Mouse (Mus musculus) embryonic facial prominence, embryonic 14.5 days (tissue): ENCODE measurements at regions not wholly inside any gene's neighbourhood (a gene's known extent, or its start where the extent isn't known, plus 50 kb on each side); places are given as distances from the start of the nearest gene placed in this dataset.
"Not testable (repeated sequence)": the region's sequence is repeated elsewhere in the genome, so short reads cannot be mapped to it uniquely, and the experiment has no call there.

Source experiments
- ATAC-seq: fragments of 200-750 bp; cut with Nextera tagmentation; 2 replicates; pipeline ENCODE4 v1.8.0; 2017; ENCODE audit warnings: low read depth, moderate number of reproducible peaks, moderate TSS enrichment
- DNase-seq: peaks from one replicate; pipeline ENCODE4 v3.0.0-alpha.2; 2015; ENCODE audit warnings: low spot score
- H3K27ac ChIP-seq: fragments of 300-500 bp; sonication (generic); replicated peaks from 2 replicates; pipeline ENCODE4 v1.5.1; 2014; ENCODE audit warnings: low read depth, mild to moderate bottlenecking, low read length, moderate library complexity
- H3K27me3 ChIP-seq: fragments of 300-500 bp; sonication (generic); replicated peaks from 2 replicates; pipeline ENCODE4 v1.6.1; 2014; ENCODE audit warnings: low read length; ENCODE audit not compliant: control insufficient read depth, insufficient read depth
- H3K36me3 ChIP-seq: fragments of 300-500 bp; sonication (generic); 2 replicates; pipeline ENCODE4 v1.6.1; 2014; ENCODE audit warnings: low read length, mixed read lengths; ENCODE audit not compliant: control insufficient read depth, insufficient read depth
- H3K4me1 ChIP-seq: fragments of 300-500 bp; sonication (generic); 2 replicates; pipeline ENCODE4 v1.6.1; 2014; ENCODE audit warnings: antibody characterized with exemption, low read length; ENCODE audit not compliant: control insufficient read depth, insufficient read depth
- H3K4me2 ChIP-seq: fragments of 300-500 bp; sonication (generic); 2 replicates; pipeline ENCODE4 v1.6.1; 2014; ENCODE audit warnings: low read depth, mild to moderate bottlenecking, low read length, moderate library complexity, mixed read lengths
- H3K4me3 ChIP-seq: fragments of 300-500 bp; sonication (generic); 2 replicates; pipeline ENCODE4 v1.5.1; 2014; ENCODE audit warnings: low read depth, mild to moderate bottlenecking, low read length
- H3K9ac ChIP-seq: fragments of 300-500 bp; sonication (generic); 2 replicates; pipeline ENCODE4 v1.6.1; 2014; ENCODE audit warnings: low read depth, mild to moderate bottlenecking, low read length, moderate library complexity, mixed read lengths
- H3K9me3 ChIP-seq: fragments of 300-500 bp; sonication (generic); 2 replicates; pipeline ENCODE4 v1.6.1; 2016; ENCODE audit warnings: low read length; ENCODE audit not compliant: control insufficient read depth
- WGBS: fragments of 180-500 bp; shearing (Covaris S2); extraction: QIAGEN DNeasy Blood & Tissue Kit; methylation state at CpG from one replicate; pipeline ENCODE4 v1.1.7; 2014; 5-methylcytosine and 5-hydroxymethylcytosine counted together

DNA sequence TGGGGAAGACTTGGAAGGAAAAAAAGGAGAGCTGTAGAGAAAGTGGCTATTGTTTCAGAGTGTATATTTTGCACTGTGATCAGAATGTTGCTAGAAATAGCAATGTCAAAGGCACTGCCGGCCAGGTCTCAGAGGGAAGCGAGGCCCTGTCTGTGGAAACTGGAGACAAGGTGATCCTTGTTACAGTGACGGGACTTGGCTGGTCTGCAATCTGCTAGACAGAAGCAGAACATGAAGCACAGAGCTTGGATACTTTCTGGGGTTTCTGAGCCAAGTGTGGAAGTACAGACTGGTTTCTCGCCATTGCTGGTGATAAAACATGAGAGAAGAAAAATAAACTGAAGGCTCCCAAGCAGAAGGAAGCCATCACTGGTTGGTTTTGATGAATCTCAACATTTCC, 198.3 kb upstream of the Slc7a14 start:
- 64% methylated on average over 4 of the region's 4 CpGs for WGBS
- Histone ChIP-seq H3K9ac (no peak overlapping the region), H3K4me3 (no peak overlapping the region), H3K9me3 (peaks cover 3% of the 10 kb centered on the region; the same call in 1 of the 2 replicates), H3K4me1 (no peaks in the 10 kb centered on the region), H3K4me2 (no peak overlapping the region), H3K27ac (no peak overlapping the region), H3K27me3 (no peaks in the 10 kb centered on the region), H3K36me3 (no peaks in the 10 kb centered on the region)
- ATAC-seq (no peak), DNase-seq (peak; percentile 19)

DNA sequence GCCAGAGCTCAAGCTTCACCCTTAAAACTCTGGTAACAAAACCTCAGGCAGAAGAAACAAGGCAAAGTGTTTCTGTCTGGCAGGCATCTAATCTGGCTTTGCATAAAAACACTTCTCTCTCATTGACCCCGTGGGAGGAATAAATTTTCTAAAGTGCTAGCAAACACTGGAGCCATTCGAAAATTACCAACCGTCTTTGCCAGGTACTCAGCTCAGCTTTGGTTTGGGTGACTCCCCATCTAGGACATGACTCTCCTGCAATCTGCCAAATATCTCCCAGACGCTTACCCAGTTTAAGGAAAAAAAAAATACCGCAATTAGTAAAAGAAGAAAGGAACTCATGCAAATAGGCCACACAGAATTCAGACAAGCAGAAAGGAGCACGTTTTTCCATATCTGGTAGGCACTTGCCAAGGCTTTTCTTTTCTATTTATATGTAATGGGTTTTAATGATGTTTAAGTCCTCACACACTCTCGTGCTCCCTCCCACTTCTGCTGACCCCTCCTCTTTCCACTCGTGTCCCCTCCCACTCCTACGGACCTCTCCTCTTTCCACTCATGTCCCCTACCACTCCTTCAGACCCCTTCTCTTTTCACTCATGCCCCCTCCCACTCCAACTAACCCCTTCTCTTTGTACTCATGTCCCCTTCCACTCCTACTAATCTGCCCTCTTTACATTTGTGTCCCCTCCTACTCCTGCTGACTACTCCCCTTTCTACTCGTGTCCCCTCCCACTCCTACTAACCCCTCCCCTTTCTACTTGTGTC, 189.2 kb upstream of the Slc7a14 start:
- 76% methylated on average over 10 of the region's 10 CpGs for WGBS
- Histone ChIP-seq H3K4me1 (no peaks in the 10 kb centered on the region), H3K4me3 (no peak overlapping the region), H3K4me2 (no peak overlapping the region), H3K9me3 (peaks cover 10% of the 10 kb centered on the region; the same call in 1 of the 2 replicates), H3K27me3 (no peaks in the 10 kb centered on the region), H3K36me3 (no peaks in the 10 kb centered on the region), H3K27ac (no peak overlapping the region), H3K9ac (no peak overlapping the region)
- DNase-seq, result peak; percentile 2
- ATAC-seq, result no peak

DNA sequence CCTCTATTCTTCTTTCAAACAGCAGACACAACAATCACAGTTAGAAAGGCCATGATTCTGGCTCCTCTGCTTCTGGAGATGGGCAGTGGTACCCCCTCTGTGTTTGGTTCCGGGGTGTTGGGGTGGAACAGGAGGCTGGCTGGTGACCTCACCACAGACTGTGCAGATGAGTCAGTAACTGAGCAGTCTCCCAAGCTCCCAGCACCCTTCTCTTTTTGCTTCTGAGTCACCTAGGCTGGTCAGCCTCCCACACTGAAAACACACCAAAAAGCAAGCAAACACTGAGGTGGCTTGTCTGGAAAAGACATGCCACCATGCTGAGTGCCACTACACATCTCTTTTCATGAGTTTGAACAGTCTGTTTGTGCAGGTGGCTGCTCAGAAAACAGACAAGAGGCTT, 185.1 kb upstream of the Slc7a14 start:
- Histone ChIP-seq H3K4me1 (no peaks in the 10 kb centered on the region), H3K4me3 (no peak overlapping the region), H3K9me3 (peaks cover 10% of the 10 kb centered on the region; the same call in 1 of the 2 replicates), H3K27me3 (no peaks in the 10 kb centered on the region), H3K27ac (no peak overlapping the region), H3K4me2 (no peak overlapping the region), H3K36me3 (no peaks in the 10 kb centered on the region), H3K9ac (no peak overlapping the region)
- no peak for DNase-seq
- no peak for ATAC-seq
- WGBS, result 92% methylated on average over 1 of the region's 1 CpGs

DNA sequence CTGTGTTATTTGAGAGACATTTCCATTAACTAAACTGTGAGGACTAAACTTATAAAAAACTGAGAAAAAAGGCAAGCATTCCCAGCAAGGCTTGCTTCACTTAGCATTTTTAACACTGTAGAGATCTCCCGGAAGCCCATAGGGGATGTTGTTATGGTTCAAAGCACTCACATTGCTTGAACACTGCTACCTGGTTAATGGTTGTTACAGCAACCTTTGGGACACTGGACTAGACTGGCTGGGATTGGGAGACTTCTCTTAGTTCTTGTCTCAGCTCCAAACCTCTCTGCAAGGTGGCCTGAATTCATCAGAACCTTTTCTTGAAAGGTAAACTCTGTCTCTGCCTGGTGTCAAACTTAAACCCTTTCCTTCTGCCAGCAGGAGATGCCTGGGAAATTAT, 184.5 kb upstream of the Slc7a14 start:
- no peak overlapping the region for H3K9ac ChIP-seq
- no peak for ATAC-seq
- no peak for DNase-seq
- H3K27me3 ChIP-seq, result no peaks in the 10 kb centered on the region
- H3K36me3 ChIP-seq, result no peaks in the 10 kb centered on the region
- no peaks in the 10 kb centered on the region for H3K4me1 ChIP-seq
- H3K27ac ChIP-seq, result no peak overlapping the region
- H3K4me3 ChIP-seq, result no peak overlapping the region
- WGBS, result 96% methylated on average over 1 of the region's 1 CpGs
- peaks cover 10% of the 10 kb centered on the region; the same call in 1 of the 2 replicates for H3K9me3 ChIP-seq
- no peak overlapping the region for H3K4me2 ChIP-seq

DNA sequence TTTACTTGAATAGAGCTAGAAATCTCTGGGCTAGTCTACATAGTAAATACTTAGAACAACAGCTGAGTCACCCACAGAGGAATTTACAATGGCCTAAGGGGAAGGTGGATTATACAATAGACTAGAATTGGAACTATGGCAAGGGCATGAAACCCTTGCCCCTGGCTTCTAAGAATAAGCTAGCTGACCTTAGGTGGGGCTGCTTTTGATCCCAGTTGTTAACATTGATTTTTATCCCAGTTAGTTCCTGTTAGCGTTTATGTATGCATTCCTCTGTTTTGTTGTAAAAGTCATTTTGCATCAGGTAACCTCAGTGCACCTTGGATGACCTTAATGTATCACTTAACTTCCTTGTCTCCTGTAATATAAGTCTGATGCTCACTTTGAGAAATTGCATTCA, 181.6 kb upstream of the Slc7a14 start:
- not testable (repeated sequence) for H3K9me3 ChIP-seq, H3K27ac ChIP-seq, H3K36me3 ChIP-seq, H3K4me3 ChIP-seq, H3K9ac ChIP-seq, ATAC-seq, DNase-seq, H3K27me3 ChIP-seq, H3K4me2 ChIP-seq, H3K4me1 ChIP-seq
- WGBS, result 78% methylated on average over 1 of the region's 1 CpGs

DNA sequence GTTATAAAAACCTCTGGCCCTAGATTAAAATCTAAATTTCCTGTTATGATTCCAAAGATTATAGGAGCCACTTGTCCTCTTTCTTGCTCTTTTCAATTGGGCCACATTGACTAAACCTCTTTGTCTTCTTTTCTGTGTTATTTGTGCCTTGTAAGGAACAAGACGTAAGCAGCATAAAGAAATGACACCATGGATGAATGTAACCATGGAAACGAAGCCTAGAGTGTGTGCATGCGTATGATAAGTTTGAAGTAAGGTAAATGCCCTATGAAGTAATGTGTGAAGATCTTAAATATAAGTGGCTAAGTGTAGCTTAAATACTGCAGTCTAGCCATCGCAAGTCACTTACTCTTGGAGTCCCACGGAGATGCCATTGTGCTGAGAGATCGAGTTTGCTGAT, 177.4 kb upstream of the Slc7a14 start:
- Histone ChIP-seq H3K4me3 (no peak overlapping the region), H3K36me3 (no peaks in the 10 kb centered on the region), H3K9ac (no peak overlapping the region), H3K27ac (no peak overlapping the region), H3K9me3 (no peaks in the 10 kb centered on the region), H3K4me2 (no peak overlapping the region), H3K4me1 (no peaks in the 10 kb centered on the region), H3K27me3 (no peaks in the 10 kb centered on the region)
- WGBS, result 83% methylated on average over 6 of the region's 6 CpGs
- no peak for DNase-seq
- ATAC-seq, result no peak

DNA sequence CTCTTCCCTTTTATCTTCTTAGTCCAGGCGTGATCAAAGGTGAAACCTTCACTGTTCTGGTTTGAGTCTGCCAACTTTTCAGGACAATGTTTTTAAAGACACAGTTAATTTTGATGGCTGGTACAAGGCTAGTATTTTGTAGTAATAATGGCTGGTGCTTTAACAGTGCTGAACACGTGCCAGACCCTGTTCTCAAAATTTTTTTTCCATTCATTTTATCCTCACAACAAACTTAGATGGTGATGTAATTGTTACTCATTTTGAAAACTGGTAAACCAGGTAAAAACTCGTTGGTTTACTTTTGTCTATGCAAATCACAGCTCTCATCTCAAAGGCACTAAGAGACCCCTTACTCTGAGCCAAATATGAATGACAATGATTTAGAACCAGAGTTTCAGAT, 171.8 kb upstream of the Slc7a14 start:
- H3K9ac ChIP-seq, result no peak overlapping the region
- H3K27ac ChIP-seq, result no peak overlapping the region
- DNase-seq, result no peak
- H3K4me2 ChIP-seq, result no peak overlapping the region
- H3K27me3 ChIP-seq, result no peaks in the 10 kb centered on the region
- H3K4me3 ChIP-seq, result no peak overlapping the region
- ATAC-seq, result no peak
- no peaks in the 10 kb centered on the region for H3K36me3 ChIP-seq
- no peaks in the 10 kb centered on the region for H3K9me3 ChIP-seq
- H3K4me1 ChIP-seq, result no peaks in the 10 kb centered on the region; the same call in 1 of the 2 replicates
- whole genome bisulfite sequencing, result 56% methylated on average over 3 of the region's 3 CpGs

DNA sequence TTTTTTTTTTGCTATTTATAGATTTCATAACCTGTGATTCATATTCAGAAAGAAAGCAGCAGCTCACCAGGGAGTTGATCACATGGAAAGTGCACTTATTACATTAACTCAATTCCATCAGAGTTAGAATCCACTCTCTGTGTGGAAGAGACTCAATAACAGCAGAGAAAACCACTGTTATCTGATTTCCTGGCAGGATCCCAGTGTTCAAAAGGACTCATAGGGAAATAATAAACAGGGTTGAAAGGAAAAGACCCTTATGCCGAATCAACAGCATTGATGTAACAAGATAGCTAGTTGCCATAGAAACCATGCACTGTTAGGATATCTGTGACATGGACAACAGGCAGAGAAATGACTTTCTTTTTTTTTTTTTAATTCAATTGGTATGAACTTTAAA, 157.7 kb upstream of the Slc7a14 start:
- no peaks in the 10 kb centered on the region for H3K9me3 ChIP-seq
- no peak overlapping the region for H3K4me2 ChIP-seq
- no peaks in the 10 kb centered on the region for H3K36me3 ChIP-seq
- H3K4me3 ChIP-seq, result no peak overlapping the region
- DNase-seq (peak; percentile 58), ATAC-seq (no peak)
- no peaks in the 10 kb centered on the region for H3K27me3 ChIP-seq
- no peak overlapping the region for H3K9ac ChIP-seq
- no peaks in the 10 kb centered on the region for H3K4me1 ChIP-seq
- H3K27ac ChIP-seq, result no peak overlapping the region
- WGBS, result 17% methylated on average over 1 of the region's 1 CpGs

DNA sequence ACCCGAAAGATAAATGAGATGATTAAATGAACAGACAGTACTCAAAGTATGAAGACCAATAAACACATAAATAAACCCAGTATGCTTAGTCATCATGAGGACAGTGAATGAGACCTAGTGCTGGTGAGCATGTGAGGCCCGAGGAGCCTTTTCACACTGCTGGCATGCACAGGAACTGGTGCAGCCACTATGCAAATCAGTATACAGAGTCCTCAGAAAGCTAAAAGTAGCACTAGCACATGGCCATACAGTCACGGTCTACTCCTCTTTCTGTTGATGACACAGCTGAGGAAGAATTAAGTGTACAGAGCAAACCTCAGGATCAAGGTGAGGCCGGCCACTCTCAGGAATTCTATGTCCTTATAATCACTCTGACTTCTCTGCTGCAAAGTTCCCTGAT, 154.1 kb upstream of the Slc7a14 start:
- DNase-seq (no peak), ATAC-seq (no peak)
- Histone ChIP-seq H3K9ac (no peak overlapping the region), H3K27ac (no peak overlapping the region), H3K4me3 (no peak overlapping the region), H3K4me1 (no peaks in the 10 kb centered on the region), H3K9me3 (no peaks in the 10 kb centered on the region), H3K4me2 (no peak overlapping the region), H3K27me3 (no peaks in the 10 kb centered on the region), H3K36me3 (no peaks in the 10 kb centered on the region)
- 71% methylated on average over 4 of the region's 4 CpGs for WGBS
